Mouse (Mus musculus) cerebellum, postnatal 10 days (tissue): ENCODE measurements around the gene Arhgap30.

Source experiments
- DNase-seq, 2 experiments: peaks; one replicate each; pipeline ENCODE4 v3.0.0; 2021; ENCODE audit warnings: mixed read lengths in 2 of 2

The Arhgap30 gene

DNA sequence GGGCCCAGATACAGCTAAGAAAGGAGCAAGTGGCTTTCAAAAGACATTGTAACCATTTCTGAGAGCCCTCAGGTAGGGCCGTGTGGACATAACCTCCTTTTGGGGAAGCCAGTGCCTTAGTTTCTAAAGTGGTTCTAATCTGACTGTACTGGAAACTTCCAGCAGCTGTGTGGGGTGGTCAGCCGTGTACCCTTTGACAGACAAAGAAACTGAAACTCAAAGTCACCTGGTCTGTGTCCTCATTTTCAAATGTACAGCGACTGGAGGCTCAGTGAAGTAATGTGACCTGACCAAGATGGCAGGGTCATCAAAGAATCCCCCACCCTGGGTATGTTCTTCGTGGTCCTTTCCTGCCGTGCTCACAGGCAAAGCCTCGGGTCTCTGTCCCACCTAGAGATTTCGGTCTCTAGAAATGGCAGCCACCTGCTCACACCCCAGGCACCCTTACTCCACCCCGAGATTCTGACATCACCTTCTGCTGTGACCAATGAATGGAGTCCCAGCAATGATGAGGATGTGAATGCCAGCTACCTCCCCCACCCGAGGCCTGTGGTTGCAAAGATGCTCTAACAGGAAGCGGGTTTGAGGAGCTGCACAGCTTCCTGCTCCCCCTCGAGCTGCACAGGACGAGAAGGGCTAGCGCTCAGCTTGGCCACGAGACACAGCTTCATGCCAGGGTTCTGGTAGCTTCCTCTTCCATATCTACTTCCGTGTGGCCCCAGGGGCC, at the start of gene Arhgap30:
Gene Arhgap30 (plus strand): TSS at position 579 of the 727 bp plus-strand sequence.
- DNase-seq, result no peak

DNA sequence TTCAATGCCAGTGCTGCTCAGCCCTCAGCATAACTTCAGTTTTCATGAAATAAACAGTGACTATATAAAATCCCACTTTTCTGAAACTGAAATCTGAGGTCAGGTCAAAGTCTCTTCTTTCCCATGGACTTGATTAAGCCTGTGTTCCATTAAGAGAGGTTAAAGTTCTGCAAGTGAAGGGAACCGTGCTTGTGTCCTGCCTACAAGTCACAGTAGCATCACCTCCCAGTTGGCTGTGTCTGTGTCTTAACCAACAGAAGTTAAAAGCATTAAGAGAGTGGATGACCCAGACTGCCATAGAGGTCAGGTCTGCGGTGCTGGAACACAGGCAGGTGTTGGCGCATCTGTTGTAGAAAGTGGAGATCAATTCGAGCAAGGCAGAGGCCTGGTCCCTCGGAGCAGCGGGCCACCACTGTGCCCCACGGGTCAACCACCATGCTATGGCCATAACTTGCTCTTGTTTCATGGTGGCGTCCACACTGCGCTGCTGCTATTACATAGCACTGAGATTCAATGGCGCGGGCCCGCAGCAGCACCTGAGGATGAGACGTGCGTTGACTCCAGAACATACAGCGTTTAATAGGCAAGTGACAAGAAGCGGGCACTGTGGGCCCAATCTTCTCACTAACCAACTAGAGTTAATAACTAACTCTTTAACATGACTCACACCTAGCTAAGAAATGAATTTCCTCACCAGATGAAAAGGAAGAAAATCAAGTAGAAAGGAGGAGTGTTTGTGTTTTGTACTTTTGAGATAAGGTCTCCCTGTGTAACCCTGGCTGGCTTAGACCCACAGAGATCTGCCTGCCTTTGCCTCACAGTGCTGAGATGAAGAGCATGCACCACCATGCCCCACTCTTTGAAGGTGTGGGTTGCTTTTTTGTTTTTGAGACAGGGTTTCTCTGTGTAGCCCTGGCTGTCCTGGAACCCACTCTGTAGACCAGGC, 46.2 kb upstream of the Arhgap30 start:
- no peak for DNase-seq

DNA sequence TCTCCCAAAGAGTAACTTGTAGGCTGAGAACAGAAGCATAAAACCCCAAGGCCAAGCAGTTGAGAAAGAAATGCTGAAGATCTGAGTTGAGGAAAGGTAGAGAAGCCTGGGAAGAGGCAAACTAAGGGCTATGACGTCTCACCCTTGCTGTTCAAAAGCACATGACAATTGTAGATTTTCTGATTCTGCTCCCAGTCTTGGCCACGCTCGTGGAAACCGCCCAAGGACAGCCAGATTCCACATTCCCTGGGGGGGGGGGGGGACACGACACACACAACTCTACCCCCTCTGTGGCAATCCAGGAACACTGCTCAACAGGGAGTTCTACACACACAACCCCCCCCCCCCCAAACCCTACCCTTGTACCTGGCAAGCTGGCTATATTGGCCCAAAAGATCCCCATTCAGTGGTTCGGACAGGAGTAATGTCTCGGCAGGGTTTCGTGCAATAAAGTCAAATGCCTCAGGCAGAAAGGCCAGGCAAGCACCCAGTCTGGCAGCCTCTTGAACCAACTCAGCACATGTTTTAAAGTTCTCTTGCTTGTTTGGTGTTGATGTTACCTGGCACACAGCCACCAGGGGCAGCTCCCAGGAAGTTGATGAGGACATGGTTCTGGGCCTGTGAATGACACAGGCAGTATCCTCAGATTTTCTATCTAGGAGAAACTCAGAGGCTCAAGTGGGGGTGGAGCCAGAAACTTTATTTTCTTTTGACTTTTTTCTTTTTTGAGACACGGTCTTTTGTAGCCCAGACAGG, 44.7 kb upstream of the Arhgap30 start:
- DNase-seq, result peak; percentile 27 to 28

DNA sequence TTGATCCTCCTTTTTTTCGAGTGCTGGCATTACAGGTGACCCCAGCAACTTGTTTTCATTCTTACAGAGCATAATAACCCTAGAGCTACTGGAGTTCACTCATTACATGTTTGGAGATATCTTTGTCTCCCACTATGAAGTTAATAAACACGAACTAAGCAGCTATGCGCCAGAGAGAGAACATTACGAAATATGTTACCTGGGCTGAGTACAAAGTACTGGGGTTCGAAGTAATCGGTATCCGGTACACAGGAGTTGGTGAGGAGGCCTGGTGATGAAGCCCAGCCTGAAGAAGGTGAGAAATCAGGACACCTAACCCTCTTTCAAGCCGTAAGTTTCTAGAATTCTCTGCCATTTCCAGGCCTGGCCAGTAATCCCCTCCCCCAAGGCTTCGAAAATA, 44.0 kb upstream of the Arhgap30 start:
- peak in 1 of 2 experiments; percentile 36 for DNase-seq

DNA sequence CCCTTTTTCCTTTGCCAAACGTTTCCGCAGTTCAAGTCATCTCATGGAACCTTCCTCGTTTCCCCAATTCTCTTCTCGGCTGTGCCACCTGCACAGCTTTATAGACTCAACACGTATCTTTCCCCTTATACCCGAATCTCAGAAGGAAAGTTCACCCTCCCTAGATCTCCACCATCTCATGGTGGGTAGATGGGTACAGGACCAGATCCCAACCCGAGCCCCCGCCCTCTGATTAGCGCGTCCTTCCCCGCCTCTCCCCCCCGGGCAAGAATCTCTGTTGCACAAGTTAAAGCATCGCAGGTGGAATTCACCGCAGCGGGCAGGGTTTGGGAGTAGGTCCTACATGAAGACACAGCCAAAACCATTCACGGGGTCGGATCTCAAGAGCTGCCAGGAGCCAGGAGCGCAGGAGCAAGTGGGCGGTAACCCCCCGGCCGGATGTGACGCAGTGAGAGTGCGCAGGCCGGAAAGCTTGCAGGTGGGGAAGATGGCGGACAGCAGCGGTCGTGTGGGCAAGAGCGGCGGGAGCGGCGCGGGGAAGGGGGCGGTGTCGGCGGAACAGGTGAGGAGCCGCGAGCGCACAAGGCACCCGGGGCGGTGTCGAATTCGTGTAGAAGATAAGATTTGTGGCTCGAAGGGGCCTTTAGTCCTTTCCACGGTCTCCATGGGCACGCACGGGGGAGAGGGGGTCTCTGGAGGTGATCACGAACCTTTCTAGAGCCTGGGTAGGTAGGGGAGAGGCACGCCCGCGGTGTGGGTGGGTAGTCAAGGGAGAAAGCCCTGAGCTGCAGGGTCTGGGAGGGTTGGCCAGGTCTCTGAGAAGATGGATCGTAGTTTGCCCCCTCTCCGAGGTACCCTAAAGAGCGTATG, 43.3 kb upstream of the Arhgap30 start, which contains the start of the genes Nit1 and Pfdn2:
Gene Nit1 (minus strand): TSS at position 422 of the 870 bp plus-strand sequence.
Gene Pfdn2 (plus strand): TSS at position 446 of the 870 bp plus-strand sequence.
- peak; percentile 96 for DNase-seq

DNA sequence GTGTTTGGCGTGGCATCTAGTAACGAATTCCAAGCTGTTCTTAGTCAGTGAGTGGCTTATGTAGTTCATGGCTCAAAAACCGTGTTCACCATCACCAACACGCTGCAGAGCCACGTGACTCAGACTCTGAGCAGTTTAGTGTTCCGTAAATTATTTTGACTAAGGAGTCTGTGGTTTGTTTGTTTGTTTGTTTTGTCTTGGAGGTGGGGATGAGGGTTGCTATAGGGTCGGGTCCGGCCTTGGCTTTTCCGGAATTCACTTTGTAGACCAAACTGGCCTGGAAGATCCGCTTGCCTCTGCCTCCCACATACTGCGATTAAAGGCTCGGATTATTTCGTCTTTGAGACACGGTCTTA, 42.7 kb upstream of the Arhgap30 start:
- DNase-seq, result no peak

DNA sequence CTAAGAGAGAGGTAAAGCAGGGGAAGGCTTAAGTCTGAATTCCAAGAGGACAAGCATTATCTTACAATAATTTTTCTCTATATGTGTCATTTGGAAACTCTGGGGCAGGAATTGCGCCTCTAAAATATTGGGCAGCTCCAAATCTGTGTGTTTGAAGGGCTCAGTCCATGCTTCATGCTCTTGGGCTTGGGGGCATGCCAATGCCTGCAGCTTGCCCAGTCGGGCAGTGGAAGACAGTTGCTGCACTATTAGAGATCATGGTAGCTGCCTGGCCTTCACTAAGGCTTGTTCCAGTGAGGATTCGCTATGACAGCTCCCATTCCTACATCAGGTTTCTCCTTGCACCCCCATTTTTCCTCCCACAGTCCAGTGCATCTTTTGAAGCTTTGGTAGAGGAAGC, 40.1 kb upstream of the Arhgap30 start:
- peak in 1 of 2 experiments; percentile 59 for DNase-seq

DNA sequence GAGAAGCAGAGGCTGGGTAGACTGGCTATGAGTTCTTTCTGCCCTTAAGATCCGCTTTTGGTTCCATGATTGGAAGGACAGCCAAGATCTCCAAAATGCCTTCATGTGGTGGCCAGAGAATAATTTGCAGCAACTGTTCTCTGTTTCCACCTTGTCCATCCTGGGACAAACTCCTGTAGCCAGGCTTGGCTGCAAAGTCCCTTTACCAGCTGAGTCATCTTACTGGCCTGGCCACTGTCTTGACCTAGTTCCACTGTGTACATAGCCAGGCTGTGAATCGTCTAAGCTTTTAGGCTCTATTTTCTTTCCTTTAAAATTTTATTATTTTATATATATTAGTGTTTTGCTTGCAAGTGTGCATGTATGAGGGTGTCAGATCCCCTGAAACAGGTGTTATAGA, 39.5 kb upstream of the Arhgap30 start:
- DNase-seq, result no peak

DNA sequence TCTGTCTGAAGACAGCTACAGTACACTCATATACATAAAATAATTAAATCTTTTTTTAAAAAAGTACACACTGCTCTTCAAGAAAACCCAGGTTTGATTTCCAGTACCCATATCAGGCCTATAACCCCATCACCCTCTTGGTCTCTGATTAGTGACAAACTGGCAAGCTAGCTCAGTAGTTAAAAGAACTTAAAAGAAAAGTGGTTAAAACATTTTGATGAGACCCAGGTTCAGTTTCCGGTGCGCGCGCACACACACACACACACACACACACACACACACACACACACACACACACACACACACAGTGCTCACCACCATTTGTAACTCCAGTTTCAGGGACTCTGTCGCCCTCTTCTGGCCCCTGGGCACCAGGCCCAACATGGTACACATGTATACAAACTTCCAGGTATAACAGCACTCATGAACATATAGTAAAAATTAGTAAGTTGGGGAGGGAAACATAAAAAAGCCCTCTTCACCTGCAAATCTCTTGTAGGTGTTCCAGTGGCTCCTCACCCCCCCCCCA, 32.9 kb upstream of the Arhgap30 start:
- peak; percentile 44 to 49 for DNase-seq

DNA sequence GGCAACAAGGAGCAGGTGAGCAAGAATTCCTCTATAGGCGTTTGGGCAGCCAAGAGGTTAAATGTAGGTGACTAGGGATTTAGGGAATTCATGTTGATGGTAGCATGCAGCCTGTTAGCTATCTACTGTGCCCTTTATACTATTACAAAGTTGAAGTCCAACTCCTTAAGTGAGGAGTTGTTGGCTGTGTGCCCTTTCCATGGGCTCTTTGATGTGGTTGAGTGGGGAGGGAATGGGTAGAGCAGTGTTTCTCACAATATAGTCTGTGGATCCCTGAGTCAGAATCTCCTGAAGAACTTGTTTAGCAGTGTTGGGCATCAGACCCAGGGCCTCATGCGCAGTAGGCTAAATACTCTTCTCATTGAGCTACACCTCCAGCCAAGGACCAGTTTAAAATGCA, 31.9 kb upstream of the Arhgap30 start:
- DNase-seq, result no peak

DNA sequence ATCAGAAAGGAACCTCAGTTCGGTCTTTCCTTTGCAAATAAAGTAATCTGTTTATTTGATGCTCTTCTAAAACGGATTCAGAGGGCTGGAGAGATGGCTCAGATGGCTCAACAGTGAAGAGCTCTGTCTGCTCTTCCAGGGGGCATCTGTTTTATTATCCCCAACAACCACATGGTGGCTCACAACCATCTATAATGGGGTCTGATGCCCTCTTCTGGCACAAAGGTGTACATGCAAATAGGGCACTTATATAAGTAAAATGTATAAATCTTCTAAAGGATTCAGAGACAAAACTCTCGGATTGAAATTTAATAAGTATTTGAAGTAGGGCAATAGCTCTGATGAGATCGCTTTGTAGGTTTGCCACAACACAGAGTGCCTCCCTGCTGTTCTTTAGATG, 30.3 kb upstream of the Arhgap30 start:
- DNase-seq, result peak; percentile 59 to 62

DNA sequence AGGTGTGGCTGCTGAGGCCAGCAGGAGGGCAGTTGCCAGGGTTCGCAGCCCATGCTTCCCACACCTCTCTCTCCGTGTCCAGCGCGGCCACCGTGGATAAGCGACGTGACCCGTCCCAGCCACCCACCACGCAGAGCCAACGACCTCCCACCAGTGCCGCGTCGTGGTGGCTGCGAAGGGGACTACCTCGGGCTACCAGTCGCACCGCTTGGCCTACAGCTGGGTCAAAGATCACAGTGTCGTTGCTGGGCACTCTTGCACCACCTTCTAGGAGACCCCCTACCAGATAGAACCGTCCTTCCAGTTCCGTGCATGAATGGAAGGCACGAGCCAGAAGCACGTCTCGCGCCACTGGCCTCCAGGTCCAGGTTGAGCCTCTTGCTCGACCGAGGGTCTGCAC, 28.5 kb upstream of the Arhgap30 start:
- peak; percentile 57 to 61 for DNase-seq

DNA sequence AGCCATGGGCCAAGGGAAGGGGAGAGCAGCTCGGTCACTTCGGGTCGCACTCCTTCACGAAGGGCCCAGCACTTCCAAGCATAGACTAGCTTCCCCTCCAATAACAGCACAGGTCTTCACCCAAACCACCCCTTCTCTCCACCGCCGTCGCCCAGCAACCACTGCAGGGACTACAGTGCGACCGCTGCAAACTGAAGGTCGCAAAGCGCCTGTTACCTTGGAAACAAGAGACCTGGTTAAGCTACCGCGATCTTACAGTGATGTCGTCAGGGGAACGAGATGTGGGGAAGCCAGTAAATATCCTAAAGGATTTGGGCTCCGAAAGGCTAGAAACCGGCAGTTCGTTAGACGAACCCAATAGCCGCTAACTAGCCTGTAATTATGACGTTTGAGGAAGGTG, 28.1 kb upstream of the Arhgap30 start, which contains the start of gene Klhdc9:
Gene Klhdc9 (minus strand): TSS at position 143 of the 400 bp plus-strand sequence.
- peak; percentile 94 to 96 for DNase-seq

DNA sequence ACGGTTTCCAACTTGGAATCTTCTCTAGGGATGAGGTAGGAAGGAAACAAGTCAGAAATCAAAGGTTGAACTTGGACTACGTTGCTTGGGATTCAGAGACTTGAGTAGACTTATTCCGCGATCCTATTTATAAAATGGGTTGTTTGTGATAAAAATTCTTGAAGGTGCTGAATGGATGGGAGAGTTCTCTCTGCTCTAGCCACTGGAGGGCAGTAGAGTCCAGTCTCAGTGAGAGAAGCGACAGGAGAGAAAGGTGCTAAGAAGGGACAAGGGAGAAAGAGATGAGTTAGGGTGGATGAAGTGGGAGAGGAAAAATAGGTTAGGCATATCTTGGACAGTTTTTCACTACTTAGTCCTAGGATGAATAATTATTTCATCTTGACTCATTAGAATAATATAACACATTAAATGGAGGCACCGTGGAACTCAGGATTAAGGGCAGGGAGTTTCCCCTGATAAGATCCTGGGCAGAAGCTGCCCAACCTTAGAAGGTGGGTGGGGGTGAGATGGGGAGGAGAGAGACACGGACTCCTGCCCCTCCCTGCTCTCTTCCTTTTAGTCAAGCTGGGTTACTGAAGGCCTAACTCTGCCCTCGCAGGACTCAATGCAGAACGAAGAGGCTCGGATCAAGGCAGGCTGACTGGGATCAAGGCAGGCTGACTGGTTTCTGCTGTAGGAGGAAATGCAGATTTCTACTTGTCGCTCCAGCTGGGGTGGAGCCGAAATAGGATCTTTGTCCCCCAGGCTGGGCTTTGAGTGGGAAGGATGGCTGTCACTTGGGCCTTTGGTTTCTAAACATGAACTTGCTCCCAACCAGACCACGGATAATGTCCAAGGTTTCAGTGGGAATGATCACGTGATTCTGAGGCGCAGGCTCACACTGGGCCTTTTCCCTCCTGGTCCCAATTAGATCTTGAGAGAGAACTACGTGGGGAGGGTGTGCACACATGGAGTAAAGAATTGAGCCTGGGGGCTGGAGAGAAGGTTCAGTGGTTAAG, 27.3 kb upstream of the Arhgap30 start:
- peak; percentile 89 to 91 for DNase-seq

DNA sequence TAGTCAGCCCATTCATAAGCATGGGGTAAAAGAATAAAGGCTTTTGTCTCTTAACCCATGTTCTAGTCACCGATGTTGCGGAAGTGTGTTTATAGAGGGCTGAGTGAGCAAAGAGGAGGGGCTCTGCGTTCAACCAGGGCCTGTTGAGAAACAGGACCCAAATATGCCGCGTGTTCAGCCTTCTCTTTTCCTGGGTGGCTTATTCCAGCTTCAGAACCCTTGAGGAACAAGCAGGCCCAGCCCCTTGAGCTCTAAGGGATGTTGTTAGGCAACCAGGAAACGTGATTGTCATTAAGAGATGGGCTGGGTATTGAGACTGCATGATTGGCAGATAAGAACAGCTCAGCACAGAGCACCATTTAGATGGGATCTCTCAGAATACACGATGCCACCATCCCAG, 22.8 kb upstream of the Arhgap30 start:
- DNase-seq, result no peak

DNA sequence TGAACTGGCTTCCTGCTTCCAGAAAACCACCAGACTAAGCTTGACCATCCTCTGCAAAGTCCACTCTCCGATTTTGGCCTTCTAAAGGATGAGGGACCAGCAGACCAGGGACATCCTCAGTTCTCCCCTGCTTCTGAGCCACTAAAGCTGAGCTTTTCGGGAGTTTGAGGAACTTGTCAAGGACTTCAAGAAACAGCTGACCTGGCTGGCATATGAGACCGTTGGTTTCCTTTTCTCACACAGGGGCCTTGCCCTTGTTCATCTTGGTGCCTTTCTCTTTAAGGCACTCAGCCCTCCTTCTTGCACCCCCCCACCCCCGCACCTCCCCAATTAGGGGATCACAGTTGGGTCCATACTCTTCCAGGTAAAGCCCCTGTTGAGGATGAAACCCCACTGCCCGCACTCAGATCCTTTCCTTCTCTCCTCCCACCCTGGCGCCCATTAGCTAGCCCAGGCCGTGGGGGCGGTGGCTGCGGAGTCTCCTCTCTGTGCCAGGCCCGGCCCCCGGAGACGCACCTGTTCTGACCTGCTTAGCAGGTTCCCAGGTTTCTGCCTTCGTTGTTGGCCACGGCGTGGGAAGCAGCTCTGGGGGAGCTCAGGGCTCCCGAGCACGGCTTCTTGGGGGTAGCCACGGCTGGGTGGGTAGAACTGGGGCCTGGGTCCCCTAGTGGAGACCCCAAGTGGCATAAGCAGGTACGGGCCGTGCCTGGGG, 18.8 kb upstream of the Arhgap30 start, which contains the start of gene Nectin4:
Gene Nectin4 (plus strand): TSS at position 255 of the 712 bp plus-strand sequence.
- no peak for DNase-seq

DNA sequence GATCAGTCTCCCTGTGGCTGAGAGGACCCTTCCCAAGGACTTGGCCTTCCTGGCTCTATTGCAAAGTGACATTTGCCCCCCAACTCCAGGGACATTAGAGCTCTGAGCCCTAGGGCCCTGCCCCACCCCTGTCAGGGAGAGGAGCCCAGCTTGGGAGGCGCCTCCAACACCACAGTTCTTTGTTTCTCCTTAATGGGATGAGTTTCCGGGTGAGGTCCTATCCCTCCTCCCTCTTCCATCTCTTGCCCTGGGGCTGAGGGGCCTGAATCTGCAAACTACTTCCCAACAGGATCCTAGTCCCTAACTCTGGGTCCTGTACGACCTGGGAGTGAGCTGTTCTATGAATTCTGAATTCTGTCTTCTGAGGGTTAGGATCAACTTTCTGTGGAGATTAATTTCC, 15.9 kb upstream of the Arhgap30 start:
- no peak for DNase-seq

DNA sequence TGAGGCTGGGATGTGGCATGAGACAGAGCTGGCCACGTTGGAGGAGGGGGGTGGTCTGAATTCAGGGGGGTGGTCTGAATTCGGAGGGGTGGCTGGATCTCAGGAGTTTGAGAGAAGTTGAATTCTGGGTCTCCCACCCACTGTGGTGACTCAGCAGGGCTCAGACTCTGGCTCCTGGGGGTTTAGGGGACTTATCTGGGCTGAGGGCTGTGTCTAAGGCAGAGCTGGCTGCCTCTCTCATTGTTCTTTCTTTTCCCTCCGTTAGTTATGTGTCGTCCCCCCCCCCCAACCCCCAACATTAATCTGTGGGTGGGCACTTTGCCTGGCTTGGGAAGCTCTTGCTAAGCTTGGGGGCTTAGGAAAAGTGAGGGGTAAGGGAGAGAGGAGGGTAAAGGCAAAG, 14.8 kb upstream of the Arhgap30 start:
- DNase-seq, result no peak

DNA sequence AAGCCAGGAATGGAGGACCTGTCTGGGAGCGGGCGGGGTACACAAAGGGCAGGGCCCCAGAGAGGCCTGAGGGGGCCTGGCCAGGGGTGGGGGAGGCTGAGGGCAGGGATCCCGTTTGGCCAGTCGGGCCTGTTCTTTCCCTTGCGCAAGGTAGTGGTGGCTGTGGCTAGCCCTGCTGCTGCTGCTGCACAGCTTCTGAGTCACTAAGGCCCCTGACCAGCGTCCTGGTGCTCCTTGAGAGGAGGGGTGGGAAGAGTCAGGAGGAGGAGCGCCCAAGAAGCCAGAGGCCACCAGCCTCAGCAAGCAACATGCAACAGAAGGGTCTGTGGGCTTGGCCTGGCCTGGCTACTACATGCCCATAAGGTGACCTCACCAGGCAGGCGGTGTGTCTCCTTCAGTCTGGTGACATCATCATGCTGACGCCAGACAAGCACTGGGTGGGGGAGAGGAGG, 13.1 kb upstream of the Arhgap30 start:
- DNase-seq, result no peak
